Mouse (Mus musculus) kidney, postnatal 0 days (tissue): ENCODE results near the gene Atp6v1g2. TPM values are rescaled to one million over a fixed set of nuclear protein-coding genes. Genes with fewer than 3 reads are reported as not detected.

ENCODE experiments used
- ATAC-seq: fragments of 200-750 bp; cut with Nextera tagmentation; replicated peaks from 2 replicates; pipeline ENCODE4 v1.8.0; 2017; ENCODE audit warnings: low read depth, moderate number of reproducible peaks, moderate TSS enrichment, moderate library complexity; ENCODE audit not compliant: low FRiP score
- DNase-seq: peaks from one replicate; pipeline ENCODE4 v3.0.0-alpha.2; 2016; ENCODE audit warnings: low spot score
- H3K27ac ChIP-seq: fragments of 300-500 bp; sonication (generic); 2 replicates; pipeline ENCODE4 v1.5.1; 2014; ENCODE audit warnings: mild to moderate bottlenecking
- H3K27me3 ChIP-seq: fragments of 300-500 bp; sonication (generic); 2 replicates; pipeline ENCODE4 v1.6.1; 2014; ENCODE audit warnings: low read length, mixed read lengths; ENCODE audit not compliant: insufficient read depth
- H3K36me3 ChIP-seq: fragments of 300-500 bp; sonication (generic); 2 replicates; pipeline ENCODE4 v1.6.1; 2014; ENCODE audit warnings: low read length, mixed read lengths; ENCODE audit not compliant: insufficient read depth
- H3K4me1 ChIP-seq: fragments of 300-500 bp; sonication (generic); replicated peaks from 2 replicates; pipeline ENCODE4 v1.6.1; 2014; ENCODE audit warnings: antibody characterized with exemption, low read length, mixed read lengths; ENCODE audit not compliant: insufficient read depth
- H3K4me2 ChIP-seq: fragments of 300-500 bp; sonication (generic); 2 replicates; pipeline ENCODE4 v1.6.1; 2014; ENCODE audit warnings: mild to moderate bottlenecking, low read length, moderate library complexity, mixed read lengths
- H3K4me3 ChIP-seq: fragments of 300-500 bp; sonication (generic); replicated peaks from 2 replicates; pipeline ENCODE4 v1.5.1; 2014; ENCODE audit warnings: low read depth, low read length
- H3K9ac ChIP-seq: fragments of 300-500 bp; sonication (generic); 2 replicates; pipeline ENCODE4 v1.6.1; 2014; ENCODE audit warnings: low read depth, low read length
- H3K9me3 ChIP-seq: fragments of 300-500 bp; sonication (generic); replicated peaks from 2 replicates; pipeline ENCODE4 v1.6.1; 2016; ENCODE audit warnings: low read length, inconsistent platforms, mixed read lengths
- CTCF ChIP-seq: IDR thresholded peaks from 2 replicates; pipeline ENCODE4 v1.5.1; 2016; ENCODE audit warnings: antibody characterized with exemption, low read depth, mild to moderate bottlenecking, moderate library complexity
- WGBS: fragments of 180-500 bp; shearing (Covaris S2); extraction: QIAGEN DNeasy Blood & Tissue Kit; methylation state at CpG from one replicate; pipeline ENCODE4 v1.1.7; 2014; 5-methylcytosine and 5-hydroxymethylcytosine counted together
- polyA plus RNA-seq: library from polyadenylated mRNA; unstranded; fragments of >200 nt; fragmentation: Nextera tagmentation; extraction: Ambion mirVana; gene quantifications from 2 replicates; pipeline ENCODE4 v1.2.1, GENCODE M21; 2015

Gene Atp6v1g2
- polyA plus RNA-seq, 1 experiment from 2014 or later: 6.6 TPM

- Histone ChIP-seq H3K4me2 (no peak overlapping the region), H3K27ac (no peak overlapping the region), H3K36me3 (no peaks in the 10 kb centered on the region), H3K9me3 (no peaks in the 10 kb centered on the region), H3K27me3 (no peaks in the 10 kb centered on the region), H3K9ac (no peak overlapping the region), H3K4me3 (no peak overlapping the region), H3K4me1 (no peaks in the 10 kb centered on the region)
- 52% methylated on average over 3 of the region's 3 CpGs for WGBS
- no peak for TF ChIP-seq CTCF
- ATAC-seq: no peak
- DNase-seq: no peak
Observed at GRCm38 (mm10) chr17:35210593-35210992, 22.9 kb upstream of the Atp6v1g2 start.

- Histone ChIP-seq H3K9me3 (no peaks in the 10 kb centered on the region), H3K4me3 (no peak overlapping the region), H3K27ac (no peak overlapping the region), H3K36me3 (no peaks in the 10 kb centered on the region), H3K9ac (no peak overlapping the region), H3K4me2 (no peak overlapping the region), H3K4me1 (no peaks in the 10 kb centered on the region), H3K27me3 (no peaks in the 10 kb centered on the region)
- DNase-seq: no peak
- ATAC-seq: no peak
- 92% methylated on average over 5 of the region's 5 CpGs for WGBS
- no peak for TF ChIP-seq CTCF
Observed at GRCm38 (mm10) chr17:35213071-35213470, 20.4 kb upstream of the Atp6v1g2 start.

GRCm38 (mm10) chr17:35218516-35219193, 14.8 kb upstream of the Atp6v1g2 start:
- ATAC-seq: no peak
- H3K4me2 ChIP-seq: no peak overlapping the region
- WGBS: 72% methylated on average over 18 of the region's 18 CpGs
- H3K9ac ChIP-seq: no peak overlapping the region
- no peak for DNase-seq
- H3K4me1 ChIP-seq: no peaks in the 10 kb centered on the region; the same call in 1 of the 2 replicates
- H3K27me3 ChIP-seq: no peaks in the 10 kb centered on the region
- peak overlapping the region; percentile 57 for H3K27ac ChIP-seq
- no peaks in the 10 kb centered on the region for H3K9me3 ChIP-seq
- no peak overlapping the region for H3K4me3 ChIP-seq
- TF ChIP-seq CTCF: no peak
- peaks cover 12% of the 10 kb centered on the region; the same call in 1 of the 2 replicates for H3K36me3 ChIP-seq

- WGBS: 73% methylated on average over 6 of the region's 6 CpGs
- H3K4me3 ChIP-seq: no peak overlapping the region
- H3K9me3 ChIP-seq: no peaks in the 10 kb centered on the region
- DNase-seq (no peak), ATAC-seq (no peak)
- H3K4me2 ChIP-seq: no peak overlapping the region
- peaks cover 12% of the 10 kb centered on the region; the same call in 1 of the 2 replicates for H3K36me3 ChIP-seq
- TF ChIP-seq CTCF: no peak
- H3K9ac ChIP-seq: no peak overlapping the region
- H3K27ac ChIP-seq: 0 out of 2 replicates have a peak overlapping the region, but pooled peaks have one; percentile 57
- H3K27me3 ChIP-seq: no peaks in the 10 kb centered on the region
- no peaks in the 10 kb centered on the region; the same call in 1 of the 2 replicates for H3K4me1 ChIP-seq
Observed at GRCm38 (mm10) chr17:35219601-35220041, 13.8 kb upstream of the Atp6v1g2 start.

- WGBS: 67% methylated on average over 28 of the region's 28 CpGs
- peak within 1 kb of the TSS; percentile 54 for H3K27ac ChIP-seq
- H3K4me3 ChIP-seq: no peak within 1 kb of the TSS
- H3K36me3 ChIP-seq: peaks cover 12% of the 10 kb centered on the region; the same call in 1 of the 2 replicates
- no peaks in the 10 kb centered on the region for H3K9me3 ChIP-seq
- DNase-seq (no peak), ATAC-seq (no peak)
- no peak within 1 kb of the TSS for H3K9ac ChIP-seq
- TF ChIP-seq CTCF: no peak
- H3K4me1 ChIP-seq: no peaks in the 10 kb centered on the region; the same call in 1 of the 2 replicates
- H3K27me3 ChIP-seq: no peaks in the 10 kb centered on the region
- H3K4me2 ChIP-seq: no peak within 1 kb of the TSS
Observed at GRCm38 (mm10) chr17:35220156-35220952, 13.1 kb upstream of the Atp6v1g2 start, which contains the start of gene Gm16181. TSS of gene Gm16181 (plus strand) at chr17:35220834.

- no peak overlapping the region for H3K4me2 ChIP-seq
- no peak overlapping the region for H3K9ac ChIP-seq
- no peak overlapping the region for H3K4me3 ChIP-seq
- no peak for TF ChIP-seq CTCF
- H3K36me3 ChIP-seq: peaks cover 16% of the 10 kb centered on the region; the same call in 1 of the 2 replicates
- H3K27ac ChIP-seq: no peak overlapping the region
- no peaks in the 10 kb centered on the region; the same call in 1 of the 2 replicates for H3K4me1 ChIP-seq
- ATAC-seq: no peak
- H3K9me3 ChIP-seq: no peaks in the 10 kb centered on the region
- 82% methylated on average over 6 of the region's 6 CpGs for WGBS
- DNase-seq: no peak
- H3K27me3 ChIP-seq: no peaks in the 10 kb centered on the region
Observed at GRCm38 (mm10) chr17:35222299-35222698, 11.2 kb upstream of the Atp6v1g2 start.
